Mouse (Mus musculus) lung, postnatal 25 days (tissue): ENCODE measurements around the gene Gm5624.
"Not testable (repeated sequence)": the region's sequence is repeated elsewhere in the genome, so short reads cannot be mapped to it uniquely, and the experiment has no call there.

Experiments used
- DNase-seq: peaks from one replicate; pipeline ENCODE4 v3.0.0; 2022; ENCODE audit warnings: low spot score

Gene Gm5624

GRCm38 (mm10) chr14:44627737-44628136 lies at the start of gene Gm5624:
TSS of gene Gm5624 (minus strand) at chr14:44627938.
- DNase-seq: not testable (repeated sequence)

- not testable (repeated sequence) for DNase-seq
These were observed 36.0 kb downstream of the Gm5624 start for GRCm38 (mm10) chr14:44591765-44592164.

GRCm38 (mm10) chr14:44582853-44583252 lies 44.9 kb downstream of the Gm5624 start, which contains the start of gene Gm8247:
TSS of gene Gm8247 (plus strand) at chr14:44583153.
- not testable (repeated sequence) for DNase-seq

- not testable (repeated sequence) for DNase-seq
These were observed 79.8 kb downstream of the Gm5624 start for GRCm38 (mm10) chr14:44547961-44548360.

GRCm38 (mm10) chr14:44517976-44518375 lies 109.8 kb downstream of the Gm5624 start, which contains the start of gene Gm17093:
TSS of gene Gm17093 (plus strand) at chr14:44518276.
- DNase-seq: not testable (repeated sequence)
